Mouse (Mus musculus): ENCODE measurements at regions not wholly inside any gene's neighbourhood (a gene's known extent, or its start where the extent isn't known, plus 50 kb on each side); places are given as distances from the start of the nearest gene placed in this dataset.

DNA sequence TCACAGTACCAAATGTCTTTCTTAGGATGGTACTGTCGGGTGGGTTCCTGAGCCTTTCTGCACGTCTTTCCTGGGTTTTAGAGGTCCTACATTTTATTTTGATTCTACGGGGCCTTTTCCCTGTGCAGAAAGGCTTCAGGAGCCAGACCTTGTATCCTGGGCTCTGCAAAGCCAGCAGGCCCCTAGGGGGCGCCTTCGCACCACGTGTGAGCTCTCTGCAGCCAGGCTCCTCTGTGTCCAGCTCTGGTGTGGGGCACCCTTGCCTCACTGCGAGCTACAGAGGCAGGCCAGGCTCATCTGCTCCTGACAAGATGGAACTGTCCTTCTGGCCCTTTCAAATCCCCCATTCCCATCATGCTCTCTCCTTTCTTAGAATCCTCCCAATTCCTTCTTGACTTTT lies 53.3 kb upstream of the Usp3 start:
- DNase-seq (ENCODE audit: low spot score in 2 of 2) = peak; percentile 85 to 89

DNA sequence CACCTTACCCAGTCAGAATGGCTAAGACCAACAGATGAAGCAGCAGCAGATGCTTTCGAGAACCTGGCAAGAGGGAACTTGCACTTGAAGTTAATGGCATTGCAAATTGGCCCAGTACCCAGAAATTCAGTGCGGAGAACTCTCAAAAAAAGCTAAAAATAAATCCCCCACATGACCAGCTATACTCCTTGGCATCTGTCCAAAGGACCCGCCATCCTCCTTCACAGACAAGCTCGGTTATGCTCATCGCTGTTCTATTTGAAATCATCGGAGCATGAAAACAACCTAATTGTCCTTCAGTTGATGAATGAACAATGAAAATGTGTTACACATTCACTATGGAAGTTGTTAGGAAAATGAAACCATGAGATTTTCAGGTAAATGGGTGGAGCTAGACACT lies 58.4 kb upstream of the Usp3 start:
- no peak for DNase-seq (ENCODE audit: low spot score in 2 of 2)

DNA sequence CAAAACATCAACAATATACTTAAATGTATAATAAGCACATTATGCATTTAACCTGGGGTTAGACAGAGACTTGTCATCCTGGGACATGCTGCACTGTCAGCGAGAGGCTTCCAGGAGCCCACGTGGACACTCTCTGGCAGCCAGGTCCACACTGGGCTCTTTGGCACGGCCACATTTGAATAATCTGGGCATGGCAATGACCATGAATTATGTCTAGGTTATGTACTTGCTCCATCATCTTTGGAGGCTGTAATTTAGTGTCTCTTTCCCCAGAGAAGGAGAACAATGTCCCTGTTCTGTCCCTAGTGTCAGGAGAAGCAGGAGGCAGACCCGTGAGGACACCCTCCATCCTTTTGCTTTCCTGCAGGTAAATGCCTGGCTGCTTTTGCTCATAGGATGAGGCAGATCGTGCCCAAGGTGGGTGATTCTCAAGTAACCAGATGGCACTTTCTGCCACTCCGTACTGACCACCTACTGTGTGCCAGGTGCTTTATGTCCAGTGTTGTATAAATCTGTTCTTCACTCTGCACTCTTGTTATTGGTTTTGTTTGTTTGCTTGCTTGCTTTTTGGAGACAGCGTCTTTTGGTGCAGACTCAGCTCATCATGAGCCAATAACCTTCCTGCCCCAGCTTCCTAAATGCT lies 56.2 kb upstream of the Car12 start:
- no peak for DNase-seq (ENCODE audit: low spot score in 2 of 2)

DNA sequence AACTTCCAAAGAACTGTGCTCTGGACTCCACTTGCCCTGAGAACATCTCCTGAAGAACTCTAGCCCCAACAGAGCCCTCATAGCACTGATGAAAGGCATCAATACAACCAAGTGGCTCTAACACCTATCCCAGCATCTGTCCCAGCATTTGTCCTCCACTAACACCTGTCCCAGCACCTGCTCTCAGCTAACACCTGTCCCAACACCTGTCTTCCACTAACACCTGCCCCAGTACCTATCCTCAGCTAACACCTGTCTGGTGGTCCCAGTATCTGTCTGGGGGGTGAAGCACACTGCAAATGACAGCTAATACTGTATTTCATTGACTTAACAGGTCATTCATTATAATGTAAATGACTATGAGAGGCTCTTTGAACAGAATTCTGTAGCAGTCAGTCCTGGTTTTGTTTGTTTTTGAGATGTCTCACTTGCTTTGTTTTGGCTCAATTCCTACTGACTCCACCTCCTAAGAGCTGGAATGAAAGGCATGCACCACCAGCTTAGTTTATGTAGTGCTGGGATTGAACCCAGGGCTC lies 54.7 kb upstream of the Car12 start:
- DNase-seq (ENCODE audit: low spot score in 2 of 2) = no peak

DNA sequence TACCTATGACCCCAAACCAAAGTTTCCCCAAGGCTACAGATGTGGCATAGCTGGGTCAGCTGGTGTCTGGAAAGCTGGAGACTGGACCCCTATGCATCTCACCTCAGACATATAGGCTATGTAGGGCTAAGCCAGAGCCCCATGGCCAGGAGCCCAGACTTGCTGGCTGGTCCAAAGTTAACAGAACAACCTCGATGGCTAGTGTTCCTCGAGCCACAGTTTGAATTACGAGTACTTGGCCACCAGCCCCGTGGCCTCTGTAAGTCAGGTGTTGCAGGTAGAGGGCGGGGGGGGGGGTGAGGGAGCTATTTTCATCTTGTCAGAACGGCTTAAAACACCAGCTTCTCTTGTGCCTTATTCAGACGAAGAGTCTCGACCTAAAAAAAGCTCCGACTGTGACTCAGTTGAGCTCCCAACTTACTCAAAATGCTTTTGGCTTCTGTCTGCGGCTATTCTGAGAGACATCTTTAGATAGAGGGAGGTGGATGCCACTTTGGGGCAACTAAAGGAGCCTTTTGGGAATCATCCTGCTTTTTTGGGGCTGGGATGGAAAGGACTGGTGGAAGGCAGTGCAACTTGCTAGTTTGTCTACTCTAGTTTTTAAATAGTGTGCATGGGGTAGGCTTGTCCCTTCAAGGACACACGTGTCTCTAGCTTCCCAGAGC lies 53.6 kb upstream of the Car12 start:
- no peak for DNase-seq (ENCODE audit: low spot score in 2 of 2)

DNA sequence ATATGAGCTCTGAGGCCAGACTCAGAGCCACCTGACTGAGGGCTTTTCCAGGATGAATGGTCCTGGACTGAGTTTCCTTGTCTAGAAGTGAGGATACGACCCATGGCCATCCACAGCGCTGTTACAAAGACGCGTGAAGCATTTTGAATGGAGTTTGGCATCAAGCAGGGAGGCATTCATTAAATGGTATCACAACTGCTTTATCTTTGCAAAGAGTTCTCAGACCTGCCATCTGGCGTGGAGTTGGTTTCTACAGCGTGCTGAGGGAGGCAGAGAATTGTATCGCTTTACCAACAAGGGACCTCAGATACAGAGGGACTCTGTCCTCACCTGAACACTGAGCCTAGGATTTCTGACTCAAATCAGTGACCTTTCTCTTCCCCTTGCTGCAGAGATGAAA lies 51.9 kb upstream of the Car12 start:
- DNase-seq (ENCODE audit: low spot score in 2 of 2) = no peak

DNA sequence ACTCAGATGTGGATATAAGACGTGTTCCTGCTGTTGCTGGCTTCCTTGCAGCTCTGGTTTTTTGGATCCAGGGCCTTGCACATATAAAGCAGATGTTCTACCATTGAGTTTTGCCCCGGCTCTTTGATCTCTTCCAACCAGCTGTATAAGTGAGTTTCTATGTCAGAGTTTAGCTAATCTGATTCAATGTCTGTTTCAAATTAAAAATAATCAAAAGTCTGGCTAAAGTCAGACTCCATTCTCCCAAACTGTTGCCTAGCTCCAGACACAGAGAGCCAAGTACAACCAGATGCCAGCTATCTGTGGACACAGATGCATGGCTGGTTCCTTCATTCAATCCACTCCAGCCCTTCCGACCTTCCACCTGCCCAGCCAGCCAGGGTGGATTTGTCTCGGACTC lies 51.0 kb upstream of the Car12 start:
- DNase-seq (ENCODE audit: low spot score in 2 of 2) = no peak
